Mouse (Mus musculus): ENCODE results near the gene Pgm1. TPM values are rescaled to one million over a fixed set of nuclear protein-coding genes. Genes with fewer than 3 reads are reported as not detected.

Pgm1 gene
- total and polyA plus RNA-seq, 3 experiments = 47.2 to 102 (median 66.8) TPM

DNA sequence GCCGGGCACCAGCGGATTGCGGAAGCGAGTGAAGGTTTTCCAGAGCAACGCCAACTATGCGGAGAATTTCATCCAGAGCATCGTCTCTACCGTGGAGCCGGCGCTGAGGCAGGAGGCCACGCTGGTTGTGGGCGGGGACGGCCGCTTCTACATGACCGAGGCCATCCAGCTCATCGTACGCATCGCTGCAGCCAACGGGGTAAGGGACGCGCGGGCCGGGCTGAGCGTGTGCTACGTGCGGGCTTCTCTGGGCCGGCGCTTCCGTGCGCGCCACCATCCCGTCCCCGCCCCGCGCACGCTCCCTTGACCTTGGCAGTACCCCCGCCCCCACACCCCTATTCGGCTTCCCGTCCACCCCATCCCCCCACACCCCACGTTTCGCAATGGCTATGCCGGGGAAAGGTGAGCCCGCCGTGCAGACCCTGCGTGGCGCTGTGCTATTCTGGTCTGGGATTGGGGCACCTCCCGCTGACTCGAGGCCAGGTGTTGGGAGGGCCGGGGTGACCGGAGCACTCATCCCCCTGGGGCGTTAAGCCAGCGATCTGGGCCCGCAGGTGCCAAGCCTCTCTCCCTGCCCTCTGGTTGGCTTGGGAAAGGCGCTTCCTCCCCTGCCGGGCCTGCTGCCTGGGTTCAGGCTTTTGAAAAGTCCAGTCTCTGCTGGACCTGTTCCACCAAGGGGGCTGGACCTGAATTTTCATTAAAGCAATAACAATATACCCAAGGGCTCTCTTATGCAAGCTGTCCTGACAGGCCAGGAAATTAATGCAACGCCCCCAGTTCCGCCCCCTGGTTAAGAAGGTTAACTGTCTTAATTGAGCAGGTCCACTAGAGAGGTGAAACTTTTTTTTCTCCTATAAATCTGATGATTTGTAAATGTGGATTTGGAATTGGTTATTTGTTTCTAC, 651 bp downstream of the Pgm1 start, which contains the start of gene Itgb3bp:
Gene Itgb3bp, minus strand, starts transcription at position 201 of the 905 bp plus-strand sequence.
- H3K4me1 ChIP-seq (ENCODE audit: insufficient read depth, low read depth, low read length) = peaks cover 72% of the 10 kb centered on the region
- no peaks in the 10 kb centered on the region for H3K27me3 ChIP-seq (ENCODE audit: insufficient read depth, low read length)
- peaks cover 36% of the 10 kb centered on the region for H3K36me3 ChIP-seq (replicated peaks)
- ATAC-seq (ENCODE audit: extremely low read depth, insufficient number of reproducible peaks, low FRiP score, poor library complexity, severe bottlenecking) = peak; percentile 50
- H3K9me3 ChIP-seq (replicated peaks) = no peaks in the 10 kb centered on the region
- peak within 1 kb of the TSS; percentile 89 for H3K4me3 ChIP-seq (ENCODE audit: low read depth, low read length)
- TF ChIP-seq CTCF (IDR thresholded peaks at IDR 0.05; ENCODE audit: low read depth, low read length) (no peak), GATA2 (IDR thresholded peaks at IDR 0.05; ENCODE audit: borderline replicate concordance, low read depth, low read length) (no peak), TAL1 (conservative IDR thresholded peaks at IDR 0.05; ENCODE audit: low read depth, low read length) (no peak), GATA1 (IDR thresholded peaks at IDR 0.05; ENCODE audit: borderline replicate concordance, low read length) (no peak), POLR2AphosphoS5 (IDR thresholded peaks at IDR 0.05; ENCODE audit: insufficient replicate concordance, low read depth, low read length) (no peak)
- DNase-seq (ENCODE audit: low spot score) = peak; percentile 58

DNA sequence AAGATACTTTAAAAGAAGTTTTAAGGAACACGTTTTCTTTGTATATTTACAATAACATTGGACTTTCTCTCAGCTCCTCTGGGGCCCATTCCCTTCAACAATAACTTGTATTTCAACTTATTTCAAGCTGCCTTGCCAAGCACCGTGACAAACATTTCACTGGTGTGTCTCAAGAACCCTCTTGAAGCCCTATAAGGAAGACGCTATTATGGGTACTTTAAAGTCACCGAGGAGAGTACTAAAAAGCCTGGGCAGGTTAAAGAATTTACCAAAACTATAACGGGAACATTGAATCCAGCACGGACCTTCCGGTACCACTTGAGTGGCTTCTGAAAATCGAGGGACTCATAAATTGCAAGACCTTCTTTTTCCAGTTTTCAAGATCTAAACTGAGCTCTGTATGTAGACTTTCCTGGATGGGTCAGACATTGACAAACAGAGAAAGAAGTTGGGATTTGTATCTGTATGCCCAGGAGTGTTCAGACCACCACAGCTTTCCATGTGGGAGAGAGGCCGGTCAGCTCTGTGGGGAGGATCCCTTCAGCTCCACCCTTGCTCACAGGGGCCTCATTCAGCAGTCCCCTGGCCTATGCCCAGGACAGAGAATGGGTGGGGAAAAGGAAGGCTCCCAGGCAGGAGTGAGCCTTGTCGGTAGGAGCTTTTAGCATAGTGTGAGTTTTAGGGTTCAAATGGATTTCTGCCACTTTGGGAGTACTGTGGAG, 1.5 kb downstream of the Pgm1 start:
- Histone ChIP-seq H3K27me3 (ENCODE audit: insufficient read depth, low read length) (no peaks in the 10 kb centered on the region), H3K36me3 (replicated peaks) (peaks cover 44% of the 10 kb centered on the region), H3K4me3 (ENCODE audit: low read depth, low read length) (peak overlapping the region; percentile 89), H3K9me3 (replicated peaks) (no peaks in the 10 kb centered on the region), H3K4me1 (ENCODE audit: insufficient read depth, low read depth, low read length) (peaks cover 76% of the 10 kb centered on the region)
- DNase-seq (ENCODE audit: low spot score) (no peak), ATAC-seq (ENCODE audit: extremely low read depth, insufficient number of reproducible peaks, low FRiP score, poor library complexity, severe bottlenecking) (no peak)
- no peak for TF ChIP-seq GATA1 (IDR thresholded peaks at IDR 0.05; ENCODE audit: borderline replicate concordance, low read length)
- TF ChIP-seq GATA2 (IDR thresholded peaks at IDR 0.05; ENCODE audit: borderline replicate concordance, low read depth, low read length) = no peak
- no peak for TF ChIP-seq TAL1 (conservative IDR thresholded peaks at IDR 0.05; ENCODE audit: low read depth, low read length)
- TF ChIP-seq POLR2AphosphoS5 (IDR thresholded peaks at IDR 0.05; ENCODE audit: insufficient replicate concordance, low read depth, low read length) = no peak
- no peak for TF ChIP-seq CTCF (IDR thresholded peaks at IDR 0.05; ENCODE audit: low read depth, low read length)

DNA sequence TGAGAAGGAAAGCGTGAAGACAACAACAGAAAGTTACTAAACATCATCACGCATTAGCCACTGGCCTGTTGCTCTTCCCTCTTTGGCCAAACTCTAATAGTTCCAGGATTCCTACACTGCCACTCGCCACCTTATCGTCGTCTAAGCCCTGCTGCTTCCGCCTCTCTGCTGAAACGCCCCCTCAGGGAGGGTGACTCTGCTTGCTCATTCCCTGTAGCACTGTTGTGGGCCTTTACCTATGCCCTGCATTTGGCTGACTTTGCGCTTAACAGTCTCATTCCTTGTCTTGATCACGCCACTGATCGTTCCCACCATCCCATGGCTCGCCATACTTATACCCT, 2.0 kb downstream of the Pgm1 start:
- H3K36me3 ChIP-seq (replicated peaks) = peaks cover 49% of the 10 kb centered on the region
- peaks cover 76% of the 10 kb centered on the region for H3K4me1 ChIP-seq (ENCODE audit: insufficient read depth, low read depth, low read length)
- H3K27me3 ChIP-seq (ENCODE audit: insufficient read depth, low read length) = no peaks in the 10 kb centered on the region
- TF ChIP-seq POLR2AphosphoS5 (IDR thresholded peaks at IDR 0.05; ENCODE audit: insufficient replicate concordance, low read depth, low read length) (no peak), TAL1 (conservative IDR thresholded peaks at IDR 0.05; ENCODE audit: low read depth, low read length) (no peak), GATA2 (IDR thresholded peaks at IDR 0.05; ENCODE audit: borderline replicate concordance, low read depth, low read length) (no peak), CTCF (IDR thresholded peaks at IDR 0.05; ENCODE audit: low read depth, low read length) (no peak), GATA1 (IDR thresholded peaks at IDR 0.05; ENCODE audit: borderline replicate concordance, low read length) (no peak)
- ATAC-seq (ENCODE audit: extremely low read depth, insufficient number of reproducible peaks, low FRiP score, poor library complexity, severe bottlenecking) (peak; percentile 35), DNase-seq (ENCODE audit: low spot score) (peak; percentile 35)
- peak overlapping the region; percentile 89 for H3K4me3 ChIP-seq (ENCODE audit: low read depth, low read length)
- no peaks in the 10 kb centered on the region for H3K9me3 ChIP-seq (replicated peaks)

DNA sequence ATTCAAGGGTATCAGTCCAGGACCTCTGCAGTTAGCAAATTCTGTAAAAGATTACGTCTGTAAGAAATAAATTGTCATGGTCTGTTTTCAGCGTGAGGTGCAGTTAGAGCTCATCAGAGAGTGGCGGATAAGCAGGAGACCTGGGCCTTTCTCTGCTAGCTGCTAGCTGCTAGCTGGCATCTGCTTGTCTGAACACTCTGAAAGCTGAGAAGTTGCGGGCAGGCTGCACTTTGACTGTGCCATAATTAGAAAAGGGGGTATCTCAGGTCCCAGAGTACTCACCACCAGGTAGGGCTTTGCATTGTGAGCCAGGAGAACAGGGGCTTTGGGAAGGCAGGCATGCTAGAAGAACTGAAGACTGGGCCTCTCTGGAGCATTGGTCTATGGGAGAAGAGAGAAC, 2.6 kb downstream of the Pgm1 start:
- TF ChIP-seq GATA2 (IDR thresholded peaks at IDR 0.05; ENCODE audit: borderline replicate concordance, low read depth, low read length) = no peak
- no peak for TF ChIP-seq POLR2AphosphoS5 (IDR thresholded peaks at IDR 0.05; ENCODE audit: insufficient replicate concordance, low read depth, low read length)
- no peak for TF ChIP-seq CTCF (IDR thresholded peaks at IDR 0.05; ENCODE audit: low read depth, low read length)
- TF ChIP-seq GATA1 (IDR thresholded peaks at IDR 0.05; ENCODE audit: borderline replicate concordance, low read length) = no peak
- TF ChIP-seq TAL1 (conservative IDR thresholded peaks at IDR 0.05; ENCODE audit: low read depth, low read length) = no peak
- ATAC-seq (ENCODE audit: extremely low read depth, insufficient number of reproducible peaks, low FRiP score, poor library complexity, severe bottlenecking) = no peak
- H3K27me3 ChIP-seq (ENCODE audit: insufficient read depth, low read length) = no peaks in the 10 kb centered on the region

DNA sequence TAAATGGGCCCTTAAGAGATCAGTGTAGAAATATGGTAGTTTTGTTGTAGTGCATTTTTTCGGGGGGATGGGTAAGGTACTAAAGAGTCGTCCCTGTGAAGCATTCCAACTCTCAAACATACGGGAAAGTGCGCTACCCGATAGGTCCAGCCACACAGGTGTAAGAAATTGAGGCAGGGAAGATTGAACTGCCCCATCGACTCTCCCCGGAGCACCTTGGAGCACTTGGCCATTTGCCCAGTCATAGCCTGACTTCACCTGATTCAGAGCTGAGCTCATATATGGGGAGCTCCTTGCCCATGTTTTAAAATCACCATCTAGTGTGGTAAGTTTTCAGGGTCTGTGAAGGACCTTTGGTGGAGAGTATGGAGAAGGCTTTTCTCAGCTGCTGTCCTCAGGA, 5.6 kb downstream of the Pgm1 start:
- no peaks in the 10 kb centered on the region for H3K27me3 ChIP-seq (ENCODE audit: insufficient read depth, low read length)
- H3K4me1 ChIP-seq (ENCODE audit: insufficient read depth, low read depth, low read length) = peaks cover 66% of the 10 kb centered on the region
- H3K36me3 ChIP-seq (replicated peaks) = peaks cover 85% of the 10 kb centered on the region
- no peaks in the 10 kb centered on the region for H3K9me3 ChIP-seq (replicated peaks)
- ATAC-seq (ENCODE audit: extremely low read depth, insufficient number of reproducible peaks, low FRiP score, poor library complexity, severe bottlenecking) (no peak), DNase-seq (ENCODE audit: low spot score) (no peak)
- H3K4me3 ChIP-seq (ENCODE audit: low read depth, low read length) = no peak overlapping the region
- TF ChIP-seq TAL1 (conservative IDR thresholded peaks at IDR 0.05; ENCODE audit: low read depth, low read length) = no peak
- TF ChIP-seq GATA1 (IDR thresholded peaks at IDR 0.05; ENCODE audit: borderline replicate concordance, low read length) = no peak
- no peak for TF ChIP-seq GATA2 (IDR thresholded peaks at IDR 0.05; ENCODE audit: borderline replicate concordance, low read depth, low read length)
- no peak for TF ChIP-seq POLR2AphosphoS5 (IDR thresholded peaks at IDR 0.05; ENCODE audit: insufficient replicate concordance, low read depth, low read length)
- no peak for TF ChIP-seq CTCF (IDR thresholded peaks at IDR 0.05; ENCODE audit: low read depth, low read length)

More for the DNA sequence above, 2.6 kb downstream of the Pgm1 start:
- H3K4me1 ChIP-seq (ENCODE audit: insufficient read depth, low read depth, low read length) = peaks cover 76% of the 10 kb centered on the region
- no peak for DNase-seq (ENCODE audit: low spot score)
- peak overlapping the region; percentile 89; the same call in 1 of the 2 replicates for H3K4me3 ChIP-seq (ENCODE audit: low read depth, low read length)
- H3K36me3 ChIP-seq (replicated peaks) = peaks cover 55% of the 10 kb centered on the region
- H3K9me3 ChIP-seq (replicated peaks) = no peaks in the 10 kb centered on the region

DNA sequence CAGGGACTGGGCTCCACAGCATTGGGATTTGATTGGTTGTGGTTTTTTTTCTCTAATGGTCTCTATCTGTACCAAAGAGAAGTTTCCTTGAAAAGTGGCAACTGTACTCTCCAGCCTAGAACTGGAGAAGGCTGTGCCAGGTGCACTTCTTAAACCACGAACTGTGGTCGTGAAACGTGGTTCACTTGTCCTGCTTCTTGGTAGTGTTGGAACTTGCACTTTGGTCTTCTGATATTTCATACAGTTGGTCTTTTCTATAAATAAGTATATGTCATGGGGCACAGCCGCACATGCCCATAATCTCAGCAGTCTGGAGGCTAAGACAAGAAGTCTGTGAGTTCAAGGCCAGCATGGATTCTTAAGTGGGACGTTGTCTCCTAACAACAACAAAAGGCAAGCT, 7.1 kb downstream of the Pgm1 start:
- peaks cover 70% of the 10 kb centered on the region for H3K4me1 ChIP-seq (ENCODE audit: insufficient read depth, low read depth, low read length)
- no peaks in the 10 kb centered on the region for H3K27me3 ChIP-seq (ENCODE audit: insufficient read depth, low read length)

More for the DNA sequence above, 7.1 kb downstream of the Pgm1 start:
- TF ChIP-seq TAL1 (conservative IDR thresholded peaks at IDR 0.05; ENCODE audit: low read depth, low read length) (no peak), CTCF (IDR thresholded peaks at IDR 0.05; ENCODE audit: low read depth, low read length) (no peak), GATA2 (IDR thresholded peaks at IDR 0.05; ENCODE audit: borderline replicate concordance, low read depth, low read length) (no peak), GATA1 (IDR thresholded peaks at IDR 0.05; ENCODE audit: borderline replicate concordance, low read length) (no peak), POLR2AphosphoS5 (IDR thresholded peaks at IDR 0.05; ENCODE audit: insufficient replicate concordance, low read depth, low read length) (no peak)
- no peaks in the 10 kb centered on the region for H3K9me3 ChIP-seq (replicated peaks)
- peaks cover 93% of the 10 kb centered on the region for H3K36me3 ChIP-seq (replicated peaks)
- no peak for ATAC-seq (ENCODE audit: extremely low read depth, insufficient number of reproducible peaks, low FRiP score, poor library complexity, severe bottlenecking)
- H3K4me3 ChIP-seq (ENCODE audit: low read depth, low read length) = no peak overlapping the region
- DNase-seq (ENCODE audit: low spot score) = no peak

Measured in G1E (cell line).